Mouse (Mus musculus) gastrocnemius, adult 18-20 months (tissue): ENCODE data around the gene Rbms3. TPM values are rescaled to one million over a fixed set of nuclear protein-coding genes. Genes with fewer than 3 reads are reported as not detected.
A peak's percentile ranks its signal among the peaks of the same experiment; 100 is the strongest.

ENCODE experiments used
- DNase-seq: peaks from one replicate; pipeline ENCODE4 v3.0.0; 2021; ENCODE audit warnings: low spot score
- total RNA-seq, 2 experiments: library from RNA; stranded (reverse); gene quantifications; 2 replicates each; pipeline ENCODE4 v1.2.3; 2021

The Rbms3 gene
- total RNA-seq, 2 experiments from 2014 or later = 4.5 to 4.6 TPM

GRCm38 (mm10) chr9:117259614-117260013, 370.1 kb downstream of the Rbms3 start:
- DNase-seq = no peak

- no peak for DNase-seq
Measured at GRCm38 (mm10) chr9:117253361-117253760, 376.4 kb downstream of the Rbms3 start.

GRCm38 (mm10) chr9:117252411-117252861, 377.3 kb downstream of the Rbms3 start:
- DNase-seq = peak; percentile 61

GRCm38 (mm10) chr9:117251521-117252368, 378.0 kb downstream of the Rbms3 start:
- DNase-seq = no peak

GRCm38 (mm10) chr9:117250831-117251165, 378.9 kb downstream of the Rbms3 start:
- no peak for DNase-seq

- DNase-seq = no peak
Measured at GRCm38 (mm10) chr9:117250036-117250830, 379.5 kb downstream of the Rbms3 start.

GRCm38 (mm10) chr9:117247311-117247980, 382.3 kb downstream of the Rbms3 start:
- no peak for DNase-seq

- no peak for DNase-seq
Measured at GRCm38 (mm10) chr9:117246173-117246572, 383.5 kb downstream of the Rbms3 start.

- no peak for DNase-seq
Measured at GRCm38 (mm10) chr9:117243365-117243764, 386.3 kb downstream of the Rbms3 start.

GRCm38 (mm10) chr9:117234726-117235075, 395.0 kb downstream of the Rbms3 start:
- no peak for DNase-seq

GRCm38 (mm10) chr9:117234065-117234725, 395.5 kb downstream of the Rbms3 start:
- DNase-seq = no peak

GRCm38 (mm10) chr9:117222741-117223140, 407.0 kb downstream of the Rbms3 start:
- DNase-seq = no peak

GRCm38 (mm10) chr9:117221481-117221880, 408.2 kb downstream of the Rbms3 start:
- no peak for DNase-seq

- no peak for DNase-seq
Measured at GRCm38 (mm10) chr9:117216026-117216755, 413.5 kb downstream of the Rbms3 start.

GRCm38 (mm10) chr9:117212023-117212422, 417.7 kb downstream of the Rbms3 start:
- DNase-seq = no peak

- DNase-seq = no peak
Measured at GRCm38 (mm10) chr9:117210344-117210743, 419.4 kb downstream of the Rbms3 start.

- no peak for DNase-seq
Measured at GRCm38 (mm10) chr9:117205395-117205794, 424.3 kb downstream of the Rbms3 start.

GRCm38 (mm10) chr9:117200067-117200658, 429.6 kb downstream of the Rbms3 start:
- no peak for DNase-seq

- no peak for DNase-seq
Measured at GRCm38 (mm10) chr9:117197531-117197930, 432.2 kb downstream of the Rbms3 start.
